Mouse (Mus musculus) C2C12 (cell line): ENCODE results near the gene Ptprk. TPM values are rescaled to one million over a fixed set of nuclear protein-coding genes. Genes with fewer than 3 reads are reported as not detected.

Experiments used
- H3K27me3 ChIP-seq: one replicate; pipeline ENCODE4 v1.6.1; 2011; ENCODE audit not compliant: control insufficient read depth, insufficient read depth, insufficient read length
- H3K36me3 ChIP-seq: one replicate; pipeline ENCODE4 v1.6.1; 2011; ENCODE audit not compliant: control insufficient read depth, insufficient read depth
- H3K4me3 ChIP-seq: one replicate; pipeline ENCODE4 v1.5.1; 2011; ENCODE audit warnings: mild to moderate bottlenecking, control low read depth; ENCODE audit not compliant: poor library complexity, insufficient read depth, severe bottlenecking
- H3K79me2 ChIP-seq: one replicate; pipeline ENCODE4 v1.6.1; 2011; ENCODE audit not compliant: control insufficient read depth, insufficient read depth
- H3K79me3 ChIP-seq: one replicate; pipeline ENCODE4 v1.6.1; 2011; ENCODE audit warnings: low read depth, control low read depth
- H3ac ChIP-seq: one replicate; pipeline ENCODE3; 2011; ENCODE audit warnings: low read depth; ENCODE audit not compliant: control insufficient read depth, insufficient read length
- CEBPB ChIP-seq: IDR thresholded peaks from one replicate; pipeline ENCODE4 v1.6.1; 2011; ENCODE audit warnings: low read depth, mild to moderate bottlenecking, control low read depth, moderate library complexity
- CTCF ChIP-seq: IDR thresholded peaks from one replicate; pipeline ENCODE4 v1.5.1; 2011; ENCODE audit not compliant: control insufficient read depth, insufficient read depth, insufficient read length
- FOSL1 ChIP-seq: IDR thresholded peaks from one replicate; pipeline ENCODE4 v1.8.0; 2011; ENCODE audit warnings: mild to moderate bottlenecking, low read length; ENCODE audit not compliant: poor library complexity, insufficient read depth, severe bottlenecking
- MAX ChIP-seq: IDR thresholded peaks from one replicate; pipeline ENCODE4 v1.6.1; 2011; ENCODE audit warnings: mild to moderate bottlenecking, control low read depth
- MYOD1 ChIP-seq: IDR thresholded peaks from one replicate; pipeline ENCODE4 v1.6.1; 2011; ENCODE audit warnings: low read depth; ENCODE audit not compliant: control insufficient read depth, insufficient read length
- MYOG ChIP-seq: IDR thresholded peaks from one replicate; pipeline ENCODE4 v1.6.1; 2011; ENCODE audit not compliant: control insufficient read depth, insufficient read length; ENCODE audit errors: extremely low read depth
- USF1 ChIP-seq: IDR thresholded peaks from one replicate; pipeline ENCODE4 v1.6.1; 2011; ENCODE audit warnings: low read depth, mild to moderate bottlenecking, control low read depth, moderate library complexity
- polyA plus RNA-seq: library from polyadenylated mRNA; unstranded; fragments of >200 nt; fragmentation: generic; extraction: Trizol; gene quantifications from one replicate; pipeline ENCODE4 v1.2.1, GENCODE M21; 2012; ENCODE audit warnings: missing spikeins

Ptprk gene
- polyA plus RNA-seq, 1 experiment: 13.7 TPM

GRCm38 (mm10) chr10:28493271-28493861 lies 418.7 kb downstream of the Ptprk start:
- Histone ChIP-seq H3K79me3 (no peaks in the 10 kb centered on the region), H3K27me3 (no peaks in the 10 kb centered on the region), H3ac (no peak overlapping the region), H3K4me3 (no peak overlapping the region), H3K79me2 (no peaks in the 10 kb centered on the region), H3K36me3 (peaks cover 7% of the 10 kb centered on the region)
- TF ChIP-seq USF1: no peak
- no peak for TF ChIP-seq CTCF
- no peak for TF ChIP-seq MYOG
- TF ChIP-seq FOSL1: no peak
- TF ChIP-seq MYOD1: no peak
- no peak for TF ChIP-seq CEBPB
- TF ChIP-seq MAX: no peak

GRCm38 (mm10) chr10:28497791-28498190 lies 423.2 kb downstream of the Ptprk start:
- H3K79me3 ChIP-seq: no peaks in the 10 kb centered on the region
- no peak for TF ChIP-seq MYOG
- no peak for TF ChIP-seq CTCF
- no peak for TF ChIP-seq MAX
- no peak for TF ChIP-seq FOSL1
- TF ChIP-seq MYOD1: no peak
- TF ChIP-seq CEBPB: no peak
- no peak for TF ChIP-seq USF1

DNA sequence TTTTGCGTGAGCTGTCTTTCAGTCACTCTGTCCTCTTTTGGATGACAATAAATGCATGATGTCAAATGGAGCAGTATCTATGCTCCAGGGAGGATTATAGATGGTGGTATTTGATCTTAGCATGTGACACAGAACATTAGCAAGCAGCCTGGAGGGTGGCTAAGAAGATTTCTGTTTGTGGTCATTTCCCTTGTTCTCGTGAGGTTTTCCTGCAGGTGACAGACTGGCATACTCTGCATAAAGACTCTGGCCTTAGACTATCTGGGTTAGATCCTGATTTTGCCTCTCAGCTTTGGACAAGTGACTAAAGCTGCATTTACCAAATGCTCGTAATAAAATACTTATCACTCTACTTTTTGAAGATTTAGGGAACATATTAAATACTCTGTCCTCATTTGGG lies 423.9 kb downstream of the Ptprk start:
- H3K36me3 ChIP-seq: peaks cover 7% of the 10 kb centered on the region
- no peak overlapping the region for H3K4me3 ChIP-seq
- TF ChIP-seq MYOG: no peak
- no peak for TF ChIP-seq MAX
- no peak for TF ChIP-seq USF1
- no peak for TF ChIP-seq CTCF
- no peaks in the 10 kb centered on the region for H3K79me3 ChIP-seq
- H3K27me3 ChIP-seq: no peaks in the 10 kb centered on the region
- no peaks in the 10 kb centered on the region for H3K79me2 ChIP-seq
- H3ac ChIP-seq: no peak overlapping the region

More at GRCm38 (mm10) chr10:28497791-28498190, 423.2 kb downstream of the Ptprk start:
- Histone ChIP-seq H3K4me3 (no peak overlapping the region), H3K79me2 (no peaks in the 10 kb centered on the region), H3K36me3 (peaks cover 7% of the 10 kb centered on the region), H3ac (no peak overlapping the region), H3K27me3 (no peaks in the 10 kb centered on the region)

GRCm38 (mm10) chr10:28513601-28514000 lies 439.0 kb downstream of the Ptprk start:
- no peaks in the 10 kb centered on the region for H3K79me2 ChIP-seq
- H3K36me3 ChIP-seq: no peaks in the 10 kb centered on the region
- TF ChIP-seq CEBPB: no peak
- no peak for TF ChIP-seq MYOD1
- no peak for TF ChIP-seq FOSL1
- no peak for TF ChIP-seq MYOG
- TF ChIP-seq MAX: no peak
- TF ChIP-seq USF1: no peak
- TF ChIP-seq CTCF: no peak
- H3ac ChIP-seq: no peak overlapping the region
- no peak overlapping the region for H3K4me3 ChIP-seq
- no peaks in the 10 kb centered on the region for H3K27me3 ChIP-seq
- no peaks in the 10 kb centered on the region for H3K79me3 ChIP-seq

DNA sequence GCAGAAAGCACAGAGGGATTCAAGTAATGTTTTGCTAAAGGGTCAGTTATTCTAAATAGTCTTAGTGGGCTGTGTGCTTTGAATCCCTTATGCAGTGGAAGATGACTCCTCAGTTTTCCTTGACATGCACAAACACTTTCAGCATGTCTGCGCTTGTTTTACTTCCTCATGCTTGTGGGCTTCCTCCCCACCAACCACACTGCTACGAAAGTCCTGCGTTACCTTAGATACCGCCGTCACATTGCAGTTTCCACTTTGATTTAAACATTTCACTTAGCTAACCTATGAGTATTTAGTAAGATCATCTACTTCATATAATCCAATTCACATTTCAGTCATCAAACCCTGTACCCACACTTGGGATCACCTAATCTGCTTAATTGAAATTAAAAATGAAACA lies 441.5 kb downstream of the Ptprk start:
- Histone ChIP-seq H3K36me3 (no peaks in the 10 kb centered on the region), H3K27me3 (no peaks in the 10 kb centered on the region), H3K79me2 (no peaks in the 10 kb centered on the region), H3K4me3 (no peak overlapping the region), H3K79me3 (no peaks in the 10 kb centered on the region), H3ac (no peak overlapping the region)
- TF ChIP-seq CEBPB (no peak), MYOD1 (no peak), MYOG (no peak), FOSL1 (no peak), MAX (no peak), USF1 (no peak), CTCF (no peak)

GRCm38 (mm10) chr10:28518297-28518696 lies 443.7 kb downstream of the Ptprk start:
- Histone ChIP-seq H3K36me3 (no peaks in the 10 kb centered on the region), H3K4me3 (no peak overlapping the region), H3K79me3 (no peaks in the 10 kb centered on the region), H3K27me3 (no peaks in the 10 kb centered on the region), H3K79me2 (no peaks in the 10 kb centered on the region), H3ac (no peak overlapping the region)
- no peak for TF ChIP-seq CTCF
- TF ChIP-seq MAX: no peak
- TF ChIP-seq MYOD1: no peak
- no peak for TF ChIP-seq FOSL1
- TF ChIP-seq CEBPB: no peak
- no peak for TF ChIP-seq MYOG
- TF ChIP-seq USF1: no peak
